Mouse (Mus musculus): ENCODE measurements around the gene Rbm45. TPM values are rescaled to one million over a fixed set of nuclear protein-coding genes. Genes with fewer than 3 reads are reported as not detected.

Rbm45 gene
- polyA plus RNA-seq, 1 experiment from 2014 or later: 10.7 TPM

DNA sequence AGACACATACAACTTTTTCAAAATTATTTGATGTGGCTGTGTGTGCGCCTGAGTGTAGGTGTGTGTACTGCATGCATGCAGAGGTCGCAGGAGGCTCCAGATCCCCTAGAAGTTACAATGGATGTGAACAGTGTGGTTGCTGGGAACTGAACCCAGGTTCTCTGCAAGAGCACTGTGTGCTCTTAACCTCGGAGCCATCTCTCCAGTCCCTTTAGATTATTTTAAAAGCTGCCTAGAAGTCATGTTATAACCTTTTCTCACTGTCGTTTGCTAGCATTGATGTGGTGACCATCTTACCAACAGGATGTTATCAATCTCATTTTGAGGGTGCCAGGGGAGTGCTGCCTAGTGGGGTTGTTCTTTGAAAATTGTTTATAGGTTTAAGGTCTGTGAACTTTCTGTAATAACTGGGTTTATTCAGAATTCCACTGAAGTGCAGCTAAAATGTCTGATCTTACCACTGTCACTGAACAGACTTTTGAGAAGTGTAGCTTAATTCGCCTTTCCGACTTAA is 51.7 kb downstream of the Rbm45 start:
- 0 out of 2 replicates have a peak, but pooled peaks cover 3% of the 10 kb centered on the region for H3K4me1 ChIP-seq (replicated peaks; ENCODE audit: control insufficient read depth, insufficient read depth, low read length)
- no peaks in the 10 kb centered on the region for H3K9me3 ChIP-seq (ENCODE audit: control insufficient read depth)
- no peak overlapping the region for H3K4me3 ChIP-seq (ENCODE audit: low read depth, low read length)
- ATAC-seq: no peak
- H3K27me3 ChIP-seq (replicated peaks; ENCODE audit: control insufficient read depth, insufficient read depth, low read length): no peaks in the 10 kb centered on the region
- H3K27ac ChIP-seq (ENCODE audit: low read depth, low read length): no peak overlapping the region
- WGBS: 81% methylated on average over 6 of the region's 6 CpGs
- H3K36me3 ChIP-seq (ENCODE audit: control insufficient read depth, insufficient read depth): no peaks in the 10 kb centered on the region
- H3K9ac ChIP-seq (ENCODE audit: low read depth, low read length): no peak overlapping the region
- no peak for TF ChIP-seq CTCF (IDR thresholded peaks at IDR 0.05; ENCODE audit: low read depth)
- no peak overlapping the region for H3K4me2 ChIP-seq (replicated peaks; ENCODE audit: low read depth)

DNA sequence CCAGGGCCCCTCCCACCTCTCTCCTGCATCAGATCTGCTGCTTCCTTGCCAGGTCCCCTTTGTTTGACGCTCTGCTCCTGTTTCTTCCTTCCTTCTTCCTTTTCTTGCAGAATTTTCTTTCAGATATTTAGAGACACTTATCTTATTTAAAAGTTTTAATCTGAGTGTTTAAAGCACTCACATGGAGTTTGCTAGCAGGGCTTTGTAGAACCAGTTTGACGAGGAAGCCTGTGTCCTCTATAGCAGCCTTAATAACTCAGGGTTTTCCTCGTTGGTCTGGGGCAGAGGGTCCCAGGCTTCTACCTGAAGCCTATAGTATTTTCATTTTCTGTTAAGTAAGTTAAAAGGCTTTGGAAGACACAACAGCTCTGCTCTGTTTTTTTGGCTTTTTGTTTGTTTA is 57.0 kb downstream of the Rbm45 start:
- Histone ChIP-seq H3K27ac (ENCODE audit: low read depth, low read length) (no peak overlapping the region), H3K9me3 (ENCODE audit: control insufficient read depth) (no peaks in the 10 kb centered on the region), H3K9ac (ENCODE audit: low read depth, low read length) (no peak overlapping the region), H3K27me3 (replicated peaks; ENCODE audit: control insufficient read depth, insufficient read depth, low read length) (no peaks in the 10 kb centered on the region), H3K4me2 (replicated peaks; ENCODE audit: low read depth) (no peak overlapping the region), H3K4me1 (replicated peaks; ENCODE audit: control insufficient read depth, insufficient read depth, low read length) (no peaks in the 10 kb centered on the region), H3K4me3 (ENCODE audit: low read depth, low read length) (no peak overlapping the region), H3K36me3 (ENCODE audit: control insufficient read depth, insufficient read depth) (no peaks in the 10 kb centered on the region)
- TF ChIP-seq CTCF (IDR thresholded peaks at IDR 0.05; ENCODE audit: low read depth): no peak
- 35% methylated on average over 3 of the region's 3 CpGs for WGBS
- no peak for ATAC-seq

DNA sequence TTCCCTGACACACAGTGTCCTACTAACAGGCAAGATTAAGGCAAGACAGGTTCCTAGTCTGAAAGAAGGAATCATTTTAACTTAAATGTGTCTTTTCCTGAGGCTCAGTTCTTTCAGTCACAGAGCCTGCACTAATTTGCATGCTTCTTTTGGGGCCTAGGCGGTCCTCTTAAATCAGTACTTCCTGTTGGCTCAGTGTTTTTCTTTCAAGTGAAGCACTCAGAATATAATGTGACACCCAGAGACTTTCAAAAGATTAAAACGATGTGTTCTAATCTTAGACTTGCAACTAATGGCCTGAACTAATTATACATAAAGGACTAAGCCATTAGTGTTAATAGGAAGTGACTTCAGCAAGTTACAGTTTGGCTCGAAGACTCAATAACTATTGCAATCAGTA is 59.5 kb downstream of the Rbm45 start:
- H3K9ac ChIP-seq (ENCODE audit: low read depth, low read length): no peak overlapping the region
- ATAC-seq: no peak
- 66% methylated on average over 3 of the region's 3 CpGs for WGBS
- H3K4me2 ChIP-seq (replicated peaks; ENCODE audit: low read depth): no peak overlapping the region
- no peak overlapping the region for H3K27ac ChIP-seq (ENCODE audit: low read depth, low read length)
- no peaks in the 10 kb centered on the region for H3K27me3 ChIP-seq (replicated peaks; ENCODE audit: control insufficient read depth, insufficient read depth, low read length)
- no peak overlapping the region for H3K4me3 ChIP-seq (ENCODE audit: low read depth, low read length)
- H3K9me3 ChIP-seq (ENCODE audit: control insufficient read depth): no peaks in the 10 kb centered on the region
- H3K36me3 ChIP-seq (ENCODE audit: control insufficient read depth, insufficient read depth): no peaks in the 10 kb centered on the region
- H3K4me1 ChIP-seq (replicated peaks; ENCODE audit: control insufficient read depth, insufficient read depth, low read length): no peaks in the 10 kb centered on the region
- no peak for TF ChIP-seq CTCF (IDR thresholded peaks at IDR 0.05; ENCODE audit: low read depth)

DNA sequence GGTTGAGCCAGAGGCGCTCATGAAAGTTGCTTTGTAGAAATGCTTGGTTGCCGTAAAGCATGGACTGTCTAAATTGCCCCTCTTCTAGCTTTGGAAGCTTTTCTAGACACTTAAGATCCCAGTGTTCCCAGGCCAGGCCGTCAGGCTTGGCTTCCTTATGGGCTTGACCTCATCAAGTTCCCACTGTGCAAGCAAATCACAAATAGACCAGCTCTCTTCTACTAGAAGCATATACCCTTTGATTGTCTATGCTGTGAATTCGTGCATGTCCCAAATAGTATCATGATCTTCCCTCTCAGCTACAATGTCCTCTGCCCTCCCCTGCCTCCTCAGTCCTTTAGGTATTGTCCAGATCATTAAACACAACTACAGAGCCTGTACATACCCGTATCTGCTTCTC is 60.1 kb downstream of the Rbm45 start:
- Histone ChIP-seq H3K27me3 (replicated peaks; ENCODE audit: control insufficient read depth, insufficient read depth, low read length) (no peaks in the 10 kb centered on the region), H3K4me2 (replicated peaks; ENCODE audit: low read depth) (no peak overlapping the region), H3K4me1 (replicated peaks; ENCODE audit: control insufficient read depth, insufficient read depth, low read length) (no peaks in the 10 kb centered on the region), H3K9ac (ENCODE audit: low read depth, low read length) (no peak overlapping the region), H3K4me3 (ENCODE audit: low read depth, low read length) (no peak overlapping the region), H3K36me3 (ENCODE audit: control insufficient read depth, insufficient read depth) (no peaks in the 10 kb centered on the region), H3K27ac (ENCODE audit: low read depth, low read length) (no peak overlapping the region), H3K9me3 (ENCODE audit: control insufficient read depth) (no peaks in the 10 kb centered on the region)
- no peak for ATAC-seq
- no peak for TF ChIP-seq CTCF (IDR thresholded peaks at IDR 0.05; ENCODE audit: low read depth)
- WGBS: 88% methylated on average over 5 of the region's 5 CpGs

DNA sequence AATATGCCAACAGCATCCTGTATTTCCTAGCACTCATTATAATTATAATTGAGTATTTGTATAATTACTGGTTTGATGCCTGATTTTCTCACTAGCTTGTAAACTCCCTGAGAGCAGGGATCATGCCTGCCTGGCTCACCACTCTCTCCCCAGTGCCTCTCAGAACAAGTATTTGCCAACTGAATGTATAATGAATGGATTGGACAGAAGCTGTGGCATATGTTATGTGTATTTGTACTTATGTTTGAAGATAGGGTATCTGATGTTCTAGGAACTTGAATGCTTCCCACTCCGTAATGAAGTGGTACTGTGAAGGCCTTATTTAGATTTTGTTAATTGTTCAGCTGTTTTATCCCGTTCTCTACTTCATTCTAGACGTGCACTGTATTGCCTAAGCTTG is 60.8 kb downstream of the Rbm45 start:
- no peak overlapping the region for H3K4me3 ChIP-seq (ENCODE audit: low read depth, low read length)
- no peak overlapping the region for H3K4me2 ChIP-seq (replicated peaks; ENCODE audit: low read depth)
- no peak for TF ChIP-seq CTCF (IDR thresholded peaks at IDR 0.05; ENCODE audit: low read depth)
- H3K36me3 ChIP-seq (ENCODE audit: control insufficient read depth, insufficient read depth): no peaks in the 10 kb centered on the region
- no peak overlapping the region for H3K9ac ChIP-seq (ENCODE audit: low read depth, low read length)
- no peaks in the 10 kb centered on the region for H3K27me3 ChIP-seq (replicated peaks; ENCODE audit: control insufficient read depth, insufficient read depth, low read length)
- H3K27ac ChIP-seq (ENCODE audit: low read depth, low read length): no peak overlapping the region
- H3K9me3 ChIP-seq (ENCODE audit: control insufficient read depth): no peaks in the 10 kb centered on the region
- 93% methylated on average over 3 of the region's 3 CpGs for WGBS
- H3K4me1 ChIP-seq (replicated peaks; ENCODE audit: control insufficient read depth, insufficient read depth, low read length): no peaks in the 10 kb centered on the region
- ATAC-seq: no peak

Other genes starting within 250 kb of the Rbm45 start
- gene Pde11a, start 31.2 kb upstream of the Rbm45 start, polyA plus RNA-seq (2015; fragmentation: Nextera tagmentation; extraction: Ambion mirVana): 0.17 and 0.27 TPM in 2 replicates
- not detected in 2 replicates for gene Cyct, start 9.5 kb upstream of the Rbm45 start, polyA plus RNA-seq (2015; fragmentation: Nextera tagmentation; extraction: Ambion mirVana)
- gene Osbpl6, start 36.5 kb downstream of the Rbm45 start, polyA plus RNA-seq (2015; fragmentation: Nextera tagmentation; extraction: Ambion mirVana): 30.8 and 34.1 TPM in 2 replicates